Mouse (Mus musculus) stomach, embryonic 15.5 days (tissue): ENCODE measurements around the gene 2200002D01Rik. TPM values are rescaled to one million over a fixed set of nuclear protein-coding genes. Genes with fewer than 3 reads are reported as not detected.
"Not testable (repeated sequence)": the region's sequence is repeated elsewhere in the genome, so short reads cannot be mapped to it uniquely, and the experiment has no call there.

ENCODE experiments used
- ATAC-seq: fragments of 200-750 bp; cut with Nextera tagmentation; 2 replicates; pipeline ENCODE4 v1.8.0; 2017; ENCODE audit warnings: low read depth, moderate number of reproducible peaks, moderate TSS enrichment; ENCODE audit not compliant: insufficient read depth, low FRiP score
- H3K27ac ChIP-seq: fragments of 300-500 bp; sonication (generic); 2 replicates; pipeline ENCODE4 v1.5.1; 2015; ENCODE audit warnings: mild to moderate bottlenecking, inconsistent platforms
- H3K27me3 ChIP-seq: fragments of 300-500 bp; sonication (generic); replicated peaks from 2 replicates; pipeline ENCODE4 v1.6.1; 2015; ENCODE audit warnings: inconsistent platforms
- H3K36me3 ChIP-seq: fragments of 300-500 bp; sonication (generic); 2 replicates; pipeline ENCODE4 v1.6.1; 2015; ENCODE audit warnings: inconsistent platforms
- H3K4me1 ChIP-seq: fragments of 300-500 bp; sonication (generic); 2 replicates; pipeline ENCODE4 v1.6.1; 2015; ENCODE audit warnings: inconsistent platforms
- H3K4me2 ChIP-seq: fragments of 300-500 bp; sonication (generic); 2 replicates; pipeline ENCODE4 v1.6.1; 2015; ENCODE audit warnings: mild to moderate bottlenecking, inconsistent platforms
- H3K4me3 ChIP-seq: fragments of 300-500 bp; sonication (generic); replicated peaks from 2 replicates; pipeline ENCODE4 v1.5.1; 2015; ENCODE audit warnings: inconsistent platforms
- H3K9ac ChIP-seq: fragments of 300-500 bp; sonication (generic); 2 replicates; pipeline ENCODE4 v1.6.1; 2015; ENCODE audit warnings: inconsistent platforms
- H3K9me3 ChIP-seq: fragments of 300-500 bp; sonication (generic); 2 replicates; pipeline ENCODE4 v1.6.1; 2016; ENCODE audit warnings: inconsistent platforms
- WGBS: fragments of 180-500 bp; shearing (Covaris S2); methylation state at CpG from one replicate; pipeline ENCODE4 v1.1.7; 2015; 5-methylcytosine and 5-hydroxymethylcytosine counted together
- polyA plus RNA-seq: library from polyadenylated mRNA; unstranded; fragments of >200 nt; fragmentation: Nextera tagmentation; extraction: Ambion mirVana; gene quantifications from 2 replicates; pipeline ENCODE4 v1.2.1, GENCODE M21; 2015

The 2200002D01Rik gene
- polyA plus RNA-seq, 1 experiment from 2014 or later: 70.6 TPM

- Histone ChIP-seq H3K36me3 (no peaks in the 10 kb centered on the region; the same call in 1 of the 2 replicates), H3K9me3 (no peaks in the 10 kb centered on the region), H3K27me3 (no peaks in the 10 kb centered on the region; the same call in 1 of the 2 replicates), H3K9ac (no peak overlapping the region), H3K4me1 (peaks cover 27% of the 10 kb centered on the region), H3K4me2 (no peak overlapping the region), H3K27ac (peak overlapping the region; percentile 40), H3K4me3 (no peak overlapping the region)
- ATAC-seq: peak; percentile 40; the same call in 1 of the 2 replicates
- WGBS: 53% methylated on average over 3 of the region's 3 CpGs
Measured at GRCm38 (mm10) chr7:29251166-29251565, 2.9 kb upstream of the 2200002D01Rik start.

GRCm38 (mm10) chr7:29247706-29248105, 560 bp downstream of the 2200002D01Rik start:
- Histone ChIP-seq H3K4me2 (peak overlapping the region; percentile 55), H3K9ac (peak overlapping the region; percentile 37; the same call in 1 of the 2 replicates), H3K36me3 (peaks cover 13% of the 10 kb centered on the region; the same call in 1 of the 2 replicates), H3K4me1 (peaks cover 29% of the 10 kb centered on the region), H3K4me3 (peak overlapping the region; percentile 39), H3K9me3 (no peaks in the 10 kb centered on the region), H3K27me3 (no peaks in the 10 kb centered on the region; the same call in 1 of the 2 replicates), H3K27ac (peak overlapping the region; percentile 81)
- WGBS: 22% methylated on average over 19 of the region's 19 CpGs
- no peak for ATAC-seq

GRCm38 (mm10) chr7:29247314-29247700, 959 bp downstream of the 2200002D01Rik start:
- peak overlapping the region; percentile 55 for H3K4me2 ChIP-seq
- H3K9ac ChIP-seq: peak overlapping the region; percentile 25; the same call in 1 of the 2 replicates
- H3K9me3 ChIP-seq: no peaks in the 10 kb centered on the region
- peaks cover 13% of the 10 kb centered on the region; the same call in 1 of the 2 replicates for H3K36me3 ChIP-seq
- peaks cover 29% of the 10 kb centered on the region for H3K4me1 ChIP-seq
- 26% methylated on average over 16 of the region's 16 CpGs for WGBS
- peak overlapping the region; percentile 21 for H3K27ac ChIP-seq
- peak; percentile 12; the same call in 1 of the 2 replicates for ATAC-seq
- H3K4me3 ChIP-seq: peak overlapping the region; percentile 39
- H3K27me3 ChIP-seq: no peaks in the 10 kb centered on the region; the same call in 1 of the 2 replicates

- peaks cover 29% of the 10 kb centered on the region for H3K4me1 ChIP-seq
- H3K9me3 ChIP-seq: no peaks in the 10 kb centered on the region
- 73% methylated on average over 21 of the region's 21 CpGs for WGBS
- H3K27ac ChIP-seq: peak overlapping the region; percentile 21; the same call in 1 of the 2 replicates
- peak overlapping the region; percentile 25; the same call in 1 of the 2 replicates for H3K9ac ChIP-seq
- ATAC-seq: no peak
- peak overlapping the region; percentile 39 for H3K4me3 ChIP-seq
- no peaks in the 10 kb centered on the region; the same call in 1 of the 2 replicates for H3K27me3 ChIP-seq
- H3K36me3 ChIP-seq: peaks cover 13% of the 10 kb centered on the region; the same call in 1 of the 2 replicates
- H3K4me2 ChIP-seq: peak overlapping the region; percentile 55
Measured at GRCm38 (mm10) chr7:29246619-29247313, 1.5 kb downstream of the 2200002D01Rik start.

- Histone ChIP-seq H3K4me1 (peaks cover 29% of the 10 kb centered on the region), H3K9ac (no peak overlapping the region), H3K4me3 (no peak overlapping the region), H3K27ac (no peak overlapping the region), H3K9me3 (no peaks in the 10 kb centered on the region), H3K4me2 (no peak overlapping the region), H3K36me3 (peaks cover 13% of the 10 kb centered on the region; the same call in 1 of the 2 replicates), H3K27me3 (no peaks in the 10 kb centered on the region; the same call in 1 of the 2 replicates)
- ATAC-seq: no peak
- WGBS: 56% methylated on average over 5 of the region's 5 CpGs
Measured at GRCm38 (mm10) chr7:29246015-29246414, 2.3 kb downstream of the 2200002D01Rik start.

- Histone ChIP-seq H3K27ac (no peak overlapping the region), H3K36me3 (peaks cover 13% of the 10 kb centered on the region; the same call in 1 of the 2 replicates), H3K9ac (no peak overlapping the region), H3K27me3 (no peaks in the 10 kb centered on the region; the same call in 1 of the 2 replicates), H3K9me3 (no peaks in the 10 kb centered on the region), H3K4me3 (no peak overlapping the region), H3K4me2 (no peak overlapping the region), H3K4me1 (peaks cover 29% of the 10 kb centered on the region)
- 85% methylated on average over 7 of the region's 7 CpGs for WGBS
- ATAC-seq: no peak
Measured at GRCm38 (mm10) chr7:29244732-29245416, 3.4 kb downstream of the 2200002D01Rik start.

GRCm38 (mm10) chr7:29238019-29238967, 10.0 kb downstream of the 2200002D01Rik start, which contains the start of gene Yif1b:
Gene Yif1b, plus strand, starts transcription at chr7:29238329.
- no peaks in the 10 kb centered on the region for H3K27me3 ChIP-seq
- H3K9me3 ChIP-seq: no peaks in the 10 kb centered on the region
- H3K4me1 ChIP-seq: peaks cover 10% of the 10 kb centered on the region
- H3K9ac ChIP-seq: peak within 1 kb of the TSS; percentile 74
- H3K36me3 ChIP-seq: no peaks in the 10 kb centered on the region
- peak within 1 kb of the TSS; percentile 80 for H3K4me2 ChIP-seq
- peak within 1 kb of the TSS; percentile 73 for H3K4me3 ChIP-seq
- ATAC-seq: peak; percentile 97
- H3K27ac ChIP-seq: peak within 1 kb of the TSS; percentile 96
- WGBS: under 1% methylated on average over 60 of the region's 60 CpGs

- Histone ChIP-seq H3K9ac (peak overlapping the region; percentile 34; the same call in 1 of the 2 replicates), H3K4me2 (peak overlapping the region; percentile 80), H3K27ac (peak overlapping the region; percentile 96), H3K4me1 (peaks cover 10% of the 10 kb centered on the region), H3K4me3 (peak overlapping the region; percentile 73)
- WGBS: 27% methylated on average over 6 of the region's 6 CpGs
- not testable (repeated sequence) for H3K36me3 ChIP-seq, H3K9me3 ChIP-seq, ATAC-seq, H3K27me3 ChIP-seq
Measured at GRCm38 (mm10) chr7:29237596-29237995, 10.7 kb downstream of the 2200002D01Rik start.

- no peak overlapping the region for H3K27ac ChIP-seq
- no peak overlapping the region for H3K9ac ChIP-seq
- WGBS: 77% methylated on average over 4 of the region's 4 CpGs
- no peaks in the 10 kb centered on the region for H3K36me3 ChIP-seq
- H3K4me3 ChIP-seq: no peak overlapping the region
- no peaks in the 10 kb centered on the region for H3K9me3 ChIP-seq
- peaks cover 15% of the 10 kb centered on the region for H3K4me1 ChIP-seq
- H3K27me3 ChIP-seq: peaks cover 7% of the 10 kb centered on the region; the same call in 1 of the 2 replicates
- H3K4me2 ChIP-seq: no peak overlapping the region
- no peak for ATAC-seq
Measured at GRCm38 (mm10) chr7:29236593-29236992, 11.7 kb downstream of the 2200002D01Rik start.

GRCm38 (mm10) chr7:29234661-29235060, 13.6 kb downstream of the 2200002D01Rik start:
- WGBS: 81% methylated on average over 5 of the region's 5 CpGs
- H3K36me3 ChIP-seq: no peaks in the 10 kb centered on the region
- no peak overlapping the region for H3K4me3 ChIP-seq
- H3K27ac ChIP-seq: no peak overlapping the region
- peaks cover 15% of the 10 kb centered on the region for H3K4me1 ChIP-seq
- H3K4me2 ChIP-seq: no peak overlapping the region
- H3K9ac ChIP-seq: no peak overlapping the region
- no peaks in the 10 kb centered on the region for H3K9me3 ChIP-seq
- H3K27me3 ChIP-seq: peaks cover 10% of the 10 kb centered on the region; the same call in 1 of the 2 replicates
- ATAC-seq: no peak

- H3K4me3 ChIP-seq: no peak overlapping the region
- H3K9me3 ChIP-seq: no peaks in the 10 kb centered on the region
- H3K27me3 ChIP-seq: peaks cover 10% of the 10 kb centered on the region; the same call in 1 of the 2 replicates
- no peak overlapping the region for H3K9ac ChIP-seq
- H3K4me2 ChIP-seq: no peak overlapping the region
- 43% methylated on average over 6 of the region's 6 CpGs for WGBS
- H3K27ac ChIP-seq: no peak overlapping the region
- no peak for ATAC-seq
- H3K4me1 ChIP-seq: peaks cover 8% of the 10 kb centered on the region
- no peaks in the 10 kb centered on the region for H3K36me3 ChIP-seq
Measured at GRCm38 (mm10) chr7:29233745-29234144, 14.5 kb downstream of the 2200002D01Rik start.
